Mouse (Mus musculus) kidney, embryonic 16.5 days (tissue): ENCODE data around the gene Calu. TPM values are rescaled to one million over a fixed set of nuclear protein-coding genes. Genes with fewer than 3 reads are reported as not detected.

Experiments
- ATAC-seq: fragments of 200-750 bp; cut with Nextera tagmentation; 2 replicates; pipeline ENCODE4 v1.8.0; 2017; ENCODE audit warnings: moderate TSS enrichment; ENCODE audit not compliant: low FRiP score, low TSS enrichment
- H3K27ac ChIP-seq: fragments of 300-500 bp; sonication (generic); 2 replicates; pipeline ENCODE4 v1.5.1; 2014; ENCODE audit warnings: low read length
- H3K27me3 ChIP-seq: fragments of 300-500 bp; sonication (generic); 2 replicates; pipeline ENCODE4 v1.6.1; 2014; ENCODE audit warnings: low read length, control low read depth, mixed read lengths; ENCODE audit not compliant: insufficient read depth
- H3K36me3 ChIP-seq: fragments of 300-500 bp; sonication (generic); 2 replicates; pipeline ENCODE4 v1.6.1; 2014; ENCODE audit warnings: low read length, control low read depth, mixed read lengths; ENCODE audit not compliant: insufficient read depth
- H3K4me1 ChIP-seq: fragments of 300-500 bp; sonication (generic); 2 replicates; pipeline ENCODE4 v1.6.1; 2014; ENCODE audit warnings: low read length, control low read depth, mixed read lengths; ENCODE audit not compliant: insufficient read depth
- H3K4me2 ChIP-seq: fragments of 300-500 bp; sonication (generic); replicated peaks from 2 replicates; pipeline ENCODE4 v1.6.1; 2014; ENCODE audit warnings: low read depth, low read length
- H3K4me3 ChIP-seq: fragments of 300-500 bp; sonication (generic); 2 replicates; pipeline ENCODE4 v1.5.1; 2014; ENCODE audit warnings: mild to moderate bottlenecking, low read length
- H3K9ac ChIP-seq: fragments of 300-500 bp; sonication (generic); replicated peaks from 2 replicates; pipeline ENCODE4 v1.6.1; 2014; ENCODE audit warnings: low read length
- H3K9me3 ChIP-seq: fragments of 300-500 bp; sonication (generic); 2 replicates; pipeline ENCODE4 v1.6.1; 2016; ENCODE audit warnings: low read length, control low read depth
- WGBS: fragments of 180-500 bp; shearing (Covaris S2); extraction: QIAGEN DNeasy Blood & Tissue Kit; methylation state at CpG from one replicate; pipeline ENCODE4 v1.1.7; 2014; 5-methylcytosine and 5-hydroxymethylcytosine counted together
- polyA plus RNA-seq: library from polyadenylated mRNA; unstranded; fragments of >200 nt; fragmentation: Nextera tagmentation; extraction: Ambion mirVana; gene quantifications from 2 replicates; pipeline ENCODE4 v1.2.1, GENCODE M21; 2015

Gene Calu
- polyA plus RNA-seq, 1 experiment from 2014 or later: 457 TPM

GRCm38 (mm10) chr6:29359386-29359785, 11.5 kb downstream of the Calu start:
- Histone ChIP-seq H3K27me3 (no peaks in the 10 kb centered on the region), H3K9me3 (no peaks in the 10 kb centered on the region), H3K9ac (no peak overlapping the region), H3K4me1 (no peaks in the 10 kb centered on the region), H3K36me3 (peaks cover 32% of the 10 kb centered on the region), H3K4me2 (no peak overlapping the region), H3K4me3 (no peak overlapping the region), H3K27ac (no peak overlapping the region)
- WGBS: 95% methylated on average over 3 of the region's 3 CpGs
- ATAC-seq: no peak

GRCm38 (mm10) chr6:29360211-29360610, 12.3 kb downstream of the Calu start:
- H3K9ac ChIP-seq: no peak overlapping the region
- H3K4me1 ChIP-seq: no peaks in the 10 kb centered on the region
- no peak for ATAC-seq
- H3K4me2 ChIP-seq: no peak overlapping the region
- H3K9me3 ChIP-seq: no peaks in the 10 kb centered on the region
- 85% methylated on average over 6 of the region's 6 CpGs for WGBS
- no peak overlapping the region for H3K4me3 ChIP-seq
- peaks cover 34% of the 10 kb centered on the region for H3K36me3 ChIP-seq
- no peaks in the 10 kb centered on the region for H3K27me3 ChIP-seq
- no peak overlapping the region for H3K27ac ChIP-seq

- Histone ChIP-seq H3K4me3 (no peak overlapping the region), H3K4me2 (no peak overlapping the region), H3K9ac (no peak overlapping the region), H3K4me1 (no peaks in the 10 kb centered on the region), H3K27me3 (no peaks in the 10 kb centered on the region), H3K27ac (no peak overlapping the region), H3K9me3 (no peaks in the 10 kb centered on the region), H3K36me3 (peaks cover 45% of the 10 kb centered on the region)
- 77% methylated on average over 7 of the region's 7 CpGs for WGBS
- ATAC-seq: no peak
Measured at GRCm38 (mm10) chr6:29362246-29363128, 14.6 kb downstream of the Calu start.

- no peaks in the 10 kb centered on the region for H3K4me1 ChIP-seq
- H3K36me3 ChIP-seq: peaks cover 46% of the 10 kb centered on the region
- no peak overlapping the region for H3K27ac ChIP-seq
- no peaks in the 10 kb centered on the region for H3K9me3 ChIP-seq
- 85% methylated on average over 3 of the region's 3 CpGs for WGBS
- H3K27me3 ChIP-seq: no peaks in the 10 kb centered on the region
- H3K9ac ChIP-seq: no peak overlapping the region
- no peak overlapping the region for H3K4me2 ChIP-seq
- no peak for ATAC-seq
- no peak overlapping the region for H3K4me3 ChIP-seq
Measured at GRCm38 (mm10) chr6:29363129-29363515, 15.3 kb downstream of the Calu start.

- Histone ChIP-seq H3K27ac (no peak overlapping the region), H3K9ac (no peak overlapping the region), H3K9me3 (no peaks in the 10 kb centered on the region), H3K36me3 (peaks cover 44% of the 10 kb centered on the region), H3K4me1 (no peaks in the 10 kb centered on the region), H3K4me2 (no peak overlapping the region), H3K4me3 (no peak overlapping the region), H3K27me3 (no peaks in the 10 kb centered on the region)
- no peak for ATAC-seq
- 96% methylated on average over 1 of the region's 1 CpGs for WGBS
Measured at GRCm38 (mm10) chr6:29365277-29365676, 17.4 kb downstream of the Calu start.

- Histone ChIP-seq H3K9me3 (no peaks in the 10 kb centered on the region), H3K4me3 (no peak overlapping the region), H3K27me3 (no peaks in the 10 kb centered on the region), H3K4me2 (no peak overlapping the region), H3K27ac (no peak overlapping the region), H3K4me1 (no peaks in the 10 kb centered on the region), H3K36me3 (peaks cover 47% of the 10 kb centered on the region), H3K9ac (no peak overlapping the region)
- 91% methylated on average over 4 of the region's 4 CpGs for WGBS
- no peak for ATAC-seq
Measured at GRCm38 (mm10) chr6:29377386-29377785, 29.5 kb downstream of the Calu start.

GRCm38 (mm10) chr6:29378678-29379077, 30.8 kb downstream of the Calu start:
- Histone ChIP-seq H3K27ac (no peak overlapping the region), H3K4me1 (no peaks in the 10 kb centered on the region), H3K27me3 (no peaks in the 10 kb centered on the region), H3K4me3 (no peak overlapping the region), H3K9me3 (no peaks in the 10 kb centered on the region), H3K36me3 (peaks cover 35% of the 10 kb centered on the region), H3K9ac (no peak overlapping the region), H3K4me2 (no peak overlapping the region)
- 88% methylated on average over 10 of the region's 10 CpGs for WGBS
- no peak for ATAC-seq

- H3K4me3 ChIP-seq: no peak overlapping the region
- no peak overlapping the region for H3K4me2 ChIP-seq
- H3K36me3 ChIP-seq: peaks cover 26% of the 10 kb centered on the region
- H3K9me3 ChIP-seq: no peaks in the 10 kb centered on the region
- H3K9ac ChIP-seq: no peak overlapping the region
- no peaks in the 10 kb centered on the region for H3K4me1 ChIP-seq
- ATAC-seq: no peak
- WGBS: 96% methylated on average over 6 of the region's 6 CpGs
- H3K27ac ChIP-seq: no peak overlapping the region
- no peaks in the 10 kb centered on the region for H3K27me3 ChIP-seq
Measured at GRCm38 (mm10) chr6:29379954-29380353, 32.1 kb downstream of the Calu start.

- Histone ChIP-seq H3K27ac (no peak overlapping the region), H3K4me3 (no peak overlapping the region), H3K9ac (no peak overlapping the region), H3K27me3 (no peaks in the 10 kb centered on the region), H3K9me3 (no peaks in the 10 kb centered on the region), H3K36me3 (peaks cover 6% of the 10 kb centered on the region), H3K4me1 (peaks cover under 1% of the 10 kb centered on the region; the same call in 1 of the 2 replicates), H3K4me2 (no peak overlapping the region)
- no peak for ATAC-seq
- WGBS: 43% methylated on average over 2 of the region's 2 CpGs
Measured at GRCm38 (mm10) chr6:29382442-29382841, 34.6 kb downstream of the Calu start.

GRCm38 (mm10) chr6:29388052-29388518, 40.2 kb downstream of the Calu start, which contains the start of gene Opn1sw:
Gene Opn1sw (minus strand): TSS chr6:29388468.
- peak; percentile 86 for ATAC-seq
- peak within 1 kb of the TSS; percentile 15 for H3K27ac ChIP-seq
- peak within 1 kb of the TSS; percentile 39 for H3K4me3 ChIP-seq
- H3K27me3 ChIP-seq: no peaks in the 10 kb centered on the region; the same call in 1 of the 2 replicates
- 1% methylated on average over 12 of the region's 12 CpGs for WGBS
- H3K4me1 ChIP-seq: peaks cover 7% of the 10 kb centered on the region
- H3K36me3 ChIP-seq: no peaks in the 10 kb centered on the region
- peak within 1 kb of the TSS; percentile 44 for H3K9ac ChIP-seq
- H3K9me3 ChIP-seq: no peaks in the 10 kb centered on the region
- peak within 1 kb of the TSS; percentile 45 for H3K4me2 ChIP-seq
